Mouse (Mus musculus) adrenal gland, adult 8-10 months (tissue): Measurements from ENCODE around the gene C3ar1. TPM values are rescaled to one million over a fixed set of nuclear protein-coding genes. Genes with fewer than 3 reads are reported as not detected.

Experiments
- DNase-seq: peaks from one replicate; pipeline ENCODE4 v3.0.0; 2022
- total RNA-seq, 4 experiments: library from RNA; stranded (reverse); gene quantifications; 2 replicates each; pipeline ENCODE4 v1.2.4; 2022

C3ar1 gene
- total RNA-seq: 10 to 100 TPM in 2 of 4 experiments, 1 to 10 TPM in 2; 3.6 to 14.5 (median 8.7) TPM

DNA sequence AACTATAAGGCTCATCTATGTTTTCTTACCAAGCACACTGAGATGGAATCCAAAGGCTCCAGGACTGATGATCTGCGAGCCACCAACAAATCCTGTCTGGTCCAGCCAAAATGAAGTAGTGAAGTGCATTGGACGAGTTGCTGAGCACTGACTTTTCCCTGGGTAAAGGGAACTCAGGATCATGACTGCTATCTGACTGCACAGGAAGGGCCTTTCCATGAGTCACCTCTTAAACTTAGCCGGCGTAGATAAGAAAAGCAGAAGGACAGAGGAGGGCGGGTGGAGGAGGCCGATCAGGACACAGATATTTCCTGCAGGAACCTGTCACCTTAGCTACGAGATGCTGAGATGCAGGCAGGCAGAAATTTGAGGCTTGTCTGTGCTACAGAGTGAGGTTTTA lies at the start of gene C3ar1:
Gene C3ar1, minus strand, starts transcription at position 207 of the 400 bp plus-strand sequence.
- DNase-seq: peak; percentile 29

DNA sequence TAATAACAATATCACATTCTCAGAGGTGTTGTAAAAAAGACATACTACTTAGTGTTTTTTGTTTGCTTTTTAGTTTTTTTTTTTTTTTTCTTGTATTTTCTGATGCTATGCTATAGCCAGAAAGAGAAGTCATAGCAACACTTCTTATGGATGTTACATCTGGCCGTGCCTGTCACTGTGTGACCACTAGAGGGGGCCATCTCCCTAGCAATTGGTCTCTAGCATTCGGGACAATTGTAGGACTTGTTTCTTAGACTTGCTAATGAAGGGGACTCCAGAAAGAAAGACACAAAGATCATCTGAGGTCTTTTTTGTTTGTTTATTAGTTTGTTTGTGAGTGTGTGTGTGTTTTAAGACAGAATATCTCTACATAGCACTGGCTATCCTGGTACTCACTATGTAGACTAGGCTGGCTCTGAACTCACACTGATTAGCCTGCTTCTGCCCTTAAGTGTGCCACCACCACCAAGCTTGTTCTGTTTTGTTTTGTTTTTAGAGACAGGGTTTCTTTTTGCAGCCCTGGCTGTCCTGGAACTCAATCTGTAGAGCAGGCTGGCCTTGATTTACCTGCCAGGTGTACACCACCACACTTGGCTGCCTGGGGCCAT lies 36.6 kb upstream of the C3ar1 start:
- no peak for DNase-seq

DNA sequence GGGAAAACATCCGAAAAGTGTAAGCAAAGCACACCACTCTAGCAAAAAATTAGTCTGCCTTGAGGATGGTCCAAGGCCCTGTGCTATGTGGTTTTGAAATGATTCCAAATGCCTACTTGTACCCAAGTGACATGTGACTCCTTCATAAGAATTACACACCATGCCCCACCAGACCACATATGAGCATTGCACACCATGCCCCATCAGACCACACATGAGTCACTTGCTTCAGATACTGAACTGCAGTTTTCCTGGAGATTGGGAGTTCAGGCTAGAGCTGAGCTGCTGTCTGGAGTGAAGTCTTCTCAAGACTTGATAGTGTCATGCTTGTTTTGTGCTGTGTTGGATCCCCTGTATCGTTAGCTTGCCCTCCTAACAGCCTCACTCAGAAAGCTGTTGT lies 33.6 kb upstream of the C3ar1 start:
- DNase-seq: no peak

DNA sequence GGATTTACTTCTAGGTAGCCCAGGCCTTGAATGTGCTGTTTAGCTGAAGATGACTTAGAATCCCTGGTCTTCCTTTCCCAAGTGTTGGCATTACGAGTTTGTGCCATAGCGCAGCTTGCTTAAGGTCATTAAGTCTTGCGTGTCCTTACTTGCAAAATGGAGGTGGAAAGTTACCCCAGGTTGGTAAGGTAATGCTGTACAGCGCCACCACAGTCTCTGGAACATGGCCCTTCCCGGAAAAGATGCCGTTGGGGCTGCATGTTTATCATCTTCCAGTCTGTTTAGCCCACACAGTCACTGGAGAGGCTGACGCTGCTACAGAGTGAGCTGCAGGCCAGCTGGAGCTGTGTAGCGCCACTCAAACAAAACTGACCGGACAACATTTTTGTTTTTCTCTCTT lies 27.6 kb upstream of the C3ar1 start:
- no peak for DNase-seq

DNA sequence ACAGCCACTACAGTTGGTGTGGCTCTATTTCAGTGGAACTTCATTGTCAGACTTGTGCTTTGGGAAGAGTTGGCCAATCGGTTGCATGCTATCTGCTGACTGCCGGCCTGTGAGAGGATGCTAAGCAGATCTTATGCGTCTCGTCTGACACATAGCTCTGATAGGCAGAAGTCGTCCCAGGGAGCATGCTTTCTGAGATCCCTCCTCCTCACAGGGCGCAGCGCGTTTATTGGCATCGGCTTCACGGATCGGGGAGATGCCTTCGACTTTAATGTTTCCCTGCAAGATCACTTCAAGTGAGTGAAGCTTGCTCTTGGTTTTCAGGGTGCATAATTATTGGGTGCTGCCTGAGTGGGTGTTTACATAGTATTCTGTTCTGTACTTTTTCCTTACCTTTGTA lies 25.3 kb upstream of the C3ar1 start:
- DNase-seq: no peak

DNA sequence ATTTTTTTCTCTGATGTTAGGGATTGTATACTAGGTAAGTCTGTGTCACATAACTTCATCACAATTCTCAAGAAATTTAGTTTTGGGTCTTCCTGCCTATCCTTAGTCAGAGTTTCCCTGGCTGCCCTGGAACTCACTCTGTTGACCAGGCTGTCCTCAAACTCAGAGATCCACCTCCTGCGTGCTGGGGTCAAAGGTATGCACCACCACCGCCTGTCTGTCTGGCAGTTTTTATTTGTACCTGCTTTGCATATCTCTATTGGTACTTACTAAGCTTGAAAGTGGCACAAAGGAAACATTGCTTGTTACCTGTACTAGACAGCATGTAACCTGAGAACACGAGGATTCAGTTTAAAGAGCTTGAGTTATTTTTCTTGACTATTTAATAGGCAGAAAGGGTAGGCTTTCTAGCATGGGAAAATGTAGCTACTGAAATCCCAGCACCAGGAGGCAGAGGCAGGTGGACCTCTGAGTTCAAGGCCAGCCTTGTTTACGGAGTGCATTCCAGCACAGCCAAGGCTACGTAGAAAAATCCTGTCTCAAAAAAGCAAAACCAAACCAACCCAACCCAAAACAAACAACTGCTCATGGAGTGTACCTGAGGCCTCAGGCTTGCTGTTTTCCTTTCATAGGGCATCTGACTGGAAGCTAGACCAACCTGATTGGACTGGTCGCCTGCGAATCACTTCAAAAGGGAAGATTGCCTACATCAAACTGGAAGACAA lies 24.0 kb upstream of the C3ar1 start:
- DNase-seq: no peak

DNA sequence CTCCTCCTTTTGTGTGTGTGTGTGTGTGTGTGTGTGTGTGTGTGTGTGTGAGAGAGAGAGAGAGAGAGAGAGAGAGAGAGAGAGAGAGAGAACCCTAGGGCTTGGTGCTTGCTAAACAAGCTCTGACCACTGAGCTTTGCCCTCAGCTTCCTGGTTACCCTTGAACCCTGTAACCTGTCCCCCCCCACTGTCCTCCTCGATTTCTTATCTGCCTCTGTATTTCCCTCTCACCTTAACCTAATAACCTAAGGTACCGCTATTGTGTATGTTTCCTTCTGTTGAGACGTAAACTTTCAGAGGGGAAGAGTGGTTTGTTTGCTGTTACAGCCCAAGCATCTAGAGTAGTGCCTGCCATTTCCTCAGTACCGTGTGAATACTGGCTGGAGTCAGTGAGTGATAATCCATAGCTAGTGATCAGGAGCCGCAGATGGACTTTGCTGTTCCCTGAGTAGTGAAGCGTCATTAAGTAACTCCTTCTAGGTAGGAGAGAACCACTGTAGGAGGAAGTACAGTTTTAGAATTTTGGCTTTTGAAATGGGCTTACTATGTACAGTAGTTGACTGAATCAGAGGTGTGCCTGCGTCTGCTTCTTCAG lies 23.3 kb upstream of the C3ar1 start:
- DNase-seq: no peak

DNA sequence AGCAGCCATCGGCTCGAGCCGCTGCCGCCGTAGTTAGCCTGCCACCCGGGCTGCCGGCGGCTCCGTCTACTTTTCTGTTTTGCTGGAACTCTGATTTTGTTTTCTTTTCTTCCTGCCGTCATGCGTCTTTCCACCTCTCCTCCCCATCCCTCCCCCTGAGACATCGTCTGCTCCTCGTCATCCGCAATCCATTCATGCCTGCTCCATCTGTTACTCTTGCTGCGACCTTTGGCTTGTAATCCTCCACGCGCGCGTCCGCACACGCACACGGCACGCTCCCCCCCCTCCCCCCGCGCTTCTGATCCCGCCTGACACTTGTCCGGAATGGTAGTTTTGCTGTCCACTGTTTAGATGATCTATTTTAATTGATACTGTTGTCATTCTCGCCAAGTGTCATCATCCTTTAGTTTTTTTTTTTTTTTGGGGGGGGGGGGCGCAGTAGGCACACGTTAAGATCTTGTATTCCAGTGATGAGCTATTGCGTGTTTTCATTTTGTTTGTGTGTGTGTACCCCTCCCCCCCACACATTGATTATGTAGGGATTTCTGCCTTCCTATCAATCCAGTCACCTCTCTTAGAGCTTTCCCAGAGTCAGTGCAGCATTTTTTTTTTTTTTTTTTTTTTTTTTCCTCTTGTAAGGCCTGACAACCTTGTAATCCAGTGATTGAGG lies 18.9 kb upstream of the C3ar1 start:
- no peak for DNase-seq

DNA sequence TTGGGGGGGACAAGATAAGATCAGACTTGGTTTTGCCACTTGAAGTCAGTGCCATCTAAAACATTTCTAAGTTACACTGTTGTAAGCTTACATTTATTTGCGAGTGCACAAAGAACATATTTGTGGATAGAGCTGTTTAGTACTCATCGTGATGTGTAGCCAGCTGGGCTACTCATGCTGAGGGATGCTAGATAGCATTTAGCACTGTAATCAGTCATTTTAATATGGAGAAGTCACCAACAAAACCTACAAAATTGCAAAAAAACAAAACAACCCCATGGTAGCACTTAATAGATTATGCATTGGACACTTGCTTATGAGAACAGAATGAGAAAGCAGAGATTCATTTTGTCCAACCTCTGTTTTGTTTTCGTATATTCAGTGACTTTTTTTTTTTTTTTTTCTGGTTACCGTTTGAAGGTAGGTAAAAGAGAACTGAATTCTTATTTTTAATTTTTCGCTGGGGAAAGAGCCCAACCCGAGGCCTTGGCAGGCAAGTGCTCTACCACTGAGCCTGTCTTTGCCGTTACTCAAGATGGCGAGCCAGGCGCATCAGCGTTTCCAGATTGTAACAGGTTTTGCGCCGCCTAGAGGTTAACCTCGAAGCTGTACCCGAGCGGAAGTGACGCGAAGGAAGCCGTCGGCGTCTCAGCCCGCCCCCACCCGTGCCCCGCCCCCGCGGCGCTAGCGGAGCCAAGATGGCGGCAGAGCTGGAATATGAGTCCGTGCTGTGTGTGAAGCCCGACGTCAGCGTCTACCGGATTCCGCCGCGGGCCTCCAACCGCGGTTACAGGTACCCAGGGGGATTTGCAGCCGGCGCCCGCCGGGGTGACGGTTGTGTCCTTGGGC lies 18.1 kb upstream of the C3ar1 start, which contains the start of gene Necap1:
Gene Necap1, plus strand, starts transcription at position 604 of the 849 bp plus-strand sequence.
- peak; percentile 94 for DNase-seq

DNA sequence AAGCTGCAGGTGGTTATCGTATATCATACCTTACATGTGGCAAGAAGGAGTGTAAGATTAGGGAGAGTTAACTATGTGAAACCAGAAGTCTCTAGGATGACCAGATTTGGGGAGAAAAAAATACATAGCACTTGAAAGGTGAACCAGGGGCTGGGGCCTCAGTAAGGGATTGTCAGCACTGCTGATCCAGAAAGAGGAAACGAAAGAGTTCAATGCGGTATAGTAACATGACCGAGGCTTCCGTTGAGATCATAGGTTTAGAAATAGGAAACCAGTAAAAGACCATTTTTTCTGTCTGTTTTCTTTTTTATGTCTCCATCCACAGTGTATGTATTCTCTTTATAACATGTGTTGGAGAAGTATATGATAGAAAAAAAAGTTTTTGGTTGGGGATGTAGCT lies 16.8 kb upstream of the C3ar1 start:
- DNase-seq: no peak

DNA sequence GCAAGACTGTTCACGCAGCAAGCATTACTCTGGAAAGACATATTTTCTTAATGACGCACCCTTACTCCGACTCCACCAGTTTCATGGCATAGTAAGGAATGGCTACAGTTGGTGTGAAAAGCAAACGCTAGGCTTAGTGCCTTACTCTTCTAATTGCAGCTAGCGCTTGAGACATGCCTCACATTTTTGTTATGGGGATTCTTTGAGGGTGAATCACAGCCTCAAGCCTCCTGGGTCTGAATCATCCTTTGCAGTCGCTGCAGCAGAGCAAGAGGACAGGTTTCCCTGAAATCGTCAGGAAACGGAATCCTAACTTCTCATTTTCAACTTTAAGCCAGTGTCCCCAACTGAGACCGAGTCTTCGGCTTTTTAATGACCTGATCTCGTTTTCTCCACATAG lies 13.9 kb upstream of the C3ar1 start:
- no peak for DNase-seq

DNA sequence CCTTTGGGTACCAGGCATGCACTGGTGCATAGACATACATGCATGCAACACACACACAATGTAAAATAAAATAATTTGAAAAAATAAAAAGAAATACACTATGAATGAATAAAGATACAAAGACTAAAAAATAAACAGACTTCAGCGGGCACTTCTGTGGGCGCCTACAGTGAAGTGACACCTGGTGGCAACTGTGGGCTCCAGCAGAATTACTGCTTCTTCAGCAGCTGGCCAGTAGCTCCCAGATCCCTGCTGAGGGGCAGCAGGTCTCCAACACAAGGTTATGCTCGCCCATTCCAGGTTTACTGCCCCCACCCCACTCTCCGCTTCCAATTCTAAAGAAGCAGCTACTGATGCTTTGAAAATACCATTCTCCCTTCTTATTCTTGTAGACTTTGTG lies 12.0 kb upstream of the C3ar1 start:
- no peak for DNase-seq

DNA sequence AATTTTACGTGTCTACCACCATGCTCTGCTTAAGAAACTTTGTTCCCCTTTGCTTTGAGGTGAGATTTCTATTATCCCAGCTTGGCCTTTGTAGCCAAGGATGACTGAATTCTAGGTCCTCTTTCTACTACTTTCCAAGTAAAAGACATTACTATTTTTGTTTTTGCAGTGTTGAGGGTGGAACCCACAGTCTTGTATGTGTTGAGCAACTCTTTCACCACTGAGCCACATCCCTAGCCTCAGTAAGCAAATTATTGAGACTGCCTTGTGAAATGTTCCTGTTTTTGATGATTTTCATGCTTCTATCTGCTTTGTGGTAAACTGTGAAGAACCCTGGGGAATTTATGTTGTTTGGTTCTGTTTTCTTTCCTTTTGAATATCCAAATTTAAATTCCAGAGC lies 6.9 kb upstream of the C3ar1 start:
- DNase-seq: no peak

DNA sequence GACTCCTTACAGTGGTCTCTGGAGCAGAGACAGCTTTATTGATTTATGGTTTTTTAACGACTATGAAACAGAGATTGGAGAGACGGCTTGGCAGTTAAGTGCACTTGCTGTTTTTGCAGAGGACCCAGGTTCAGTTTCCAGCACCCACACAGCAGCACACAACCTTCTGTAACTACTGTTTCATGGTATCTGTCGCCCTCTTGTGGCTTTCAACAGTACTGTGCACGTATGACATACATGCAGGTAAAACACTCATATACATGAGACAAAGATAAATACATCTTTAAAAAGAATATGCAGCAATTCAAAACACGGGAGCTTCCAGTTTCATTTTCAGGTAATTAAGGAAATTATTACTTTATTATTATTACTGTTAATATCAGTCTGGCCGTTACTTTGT lies 6.5 kb upstream of the C3ar1 start:
- DNase-seq: no peak

DNA sequence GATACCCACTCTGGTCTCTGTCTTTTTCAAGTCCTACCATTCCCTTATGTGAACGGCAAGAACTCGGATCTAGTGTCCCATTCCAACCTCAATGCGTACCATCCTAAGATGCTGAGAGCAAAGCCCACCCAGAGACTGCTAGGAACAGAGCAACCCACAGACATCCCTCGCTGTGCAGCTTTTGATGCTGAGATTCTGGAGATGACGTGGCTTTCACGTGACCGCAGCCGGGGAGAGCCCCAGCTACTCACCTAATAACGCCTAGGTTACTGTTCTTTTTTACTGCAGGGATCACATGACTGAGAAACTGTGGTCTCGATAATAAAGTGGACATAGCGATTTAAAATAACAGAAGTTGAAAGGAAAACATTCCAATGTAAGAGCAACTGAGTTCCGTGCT lies 1.4 kb downstream of the C3ar1 start:
- DNase-seq: no peak

DNA sequence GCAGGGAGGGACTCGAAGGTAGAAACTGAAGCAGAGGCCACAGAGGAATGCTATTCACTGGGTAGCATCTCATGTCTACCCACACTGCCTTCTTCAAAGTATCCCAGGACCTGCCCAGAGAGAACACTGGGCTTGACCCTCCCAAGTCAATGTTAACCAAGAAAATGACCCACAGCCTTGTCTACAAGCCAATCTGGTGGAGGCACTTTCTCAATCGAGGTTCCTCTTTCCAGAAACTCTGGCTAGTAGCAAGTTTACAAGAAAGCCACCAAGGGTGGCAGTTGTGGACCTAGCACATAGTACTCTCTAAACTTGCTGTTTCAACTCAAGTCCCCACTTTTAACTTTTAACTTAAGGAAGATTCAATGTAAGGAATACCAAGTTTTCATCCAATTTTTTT lies 3.3 kb downstream of the C3ar1 start:
- no peak for DNase-seq

DNA sequence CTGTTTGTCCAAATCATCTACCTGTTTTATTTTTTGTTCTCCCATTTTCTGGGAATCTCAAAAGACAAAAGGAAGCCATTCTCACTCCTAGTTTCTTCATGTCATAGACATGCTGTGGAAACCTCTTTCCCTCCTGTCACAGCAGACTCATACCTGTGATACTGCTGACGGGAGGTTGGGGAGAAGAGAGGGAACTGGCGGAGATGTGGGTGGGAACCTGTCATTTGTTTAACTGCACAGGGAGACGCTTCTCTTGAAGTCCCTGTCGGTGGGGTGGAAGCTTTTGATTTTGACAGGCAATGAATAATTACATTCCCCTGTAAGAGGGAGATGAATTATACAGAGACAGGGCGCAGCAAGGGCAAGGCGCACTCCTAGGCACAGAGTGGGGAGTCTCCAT lies 12.2 kb downstream of the C3ar1 start:
- no peak for DNase-seq

DNA sequence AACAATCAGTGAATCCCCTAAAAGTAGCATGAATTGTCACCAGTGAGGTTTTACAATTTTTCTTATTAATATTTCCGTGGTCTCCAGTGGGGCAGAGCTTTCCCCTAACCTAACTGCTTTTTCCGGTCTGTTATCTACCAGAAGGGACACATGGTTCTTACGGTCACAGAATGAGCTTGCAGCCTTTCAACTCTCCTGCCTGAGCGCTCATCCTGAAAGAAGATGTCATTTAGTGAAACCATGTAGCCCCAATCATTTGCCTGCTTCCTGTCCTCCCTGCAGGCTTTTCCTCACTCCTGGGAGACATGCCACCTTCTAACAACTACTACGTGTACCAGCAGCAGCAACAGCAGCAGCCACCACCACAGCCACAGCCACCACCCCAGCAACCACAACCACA lies 18.4 kb downstream of the C3ar1 start:
- no peak for DNase-seq

DNA sequence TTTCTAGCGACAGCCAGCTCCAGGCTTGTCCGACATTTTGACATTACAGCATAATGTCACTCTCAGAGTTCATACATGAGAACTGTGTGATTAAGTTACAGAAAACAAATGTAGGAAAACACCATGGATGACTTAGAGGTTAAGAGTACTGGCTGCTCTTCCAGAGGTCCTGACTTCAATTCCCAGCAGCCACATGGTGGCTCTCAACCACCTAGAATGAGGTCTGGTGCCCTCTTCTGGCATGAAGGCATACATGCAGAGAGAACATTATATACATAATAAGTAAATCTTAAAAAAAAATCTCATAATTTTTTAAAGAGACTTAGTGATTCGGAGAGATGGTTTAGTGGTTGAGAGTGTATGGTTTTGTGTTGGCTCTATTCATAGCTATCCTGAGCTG lies 19.0 kb downstream of the C3ar1 start:
- DNase-seq: no peak

DNA sequence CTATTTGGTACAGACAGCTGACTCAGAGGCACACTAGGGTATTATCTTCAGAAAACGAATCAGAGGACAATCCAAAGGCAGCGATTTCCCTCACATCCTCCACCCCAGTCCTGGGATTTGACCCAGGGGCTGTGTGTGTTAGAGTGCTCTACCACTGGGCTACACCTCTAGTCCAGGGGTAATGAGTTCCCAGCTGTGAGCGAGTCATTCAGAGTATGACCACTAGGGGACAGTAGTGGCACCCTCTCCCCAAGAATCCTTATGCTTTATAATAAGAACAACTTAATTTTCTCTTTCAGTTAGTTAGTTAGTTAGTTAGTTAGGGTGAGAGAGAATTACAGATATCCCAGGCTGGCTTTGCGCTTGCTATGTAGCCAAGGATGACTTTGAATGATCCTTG lies 21.6 kb downstream of the C3ar1 start:
- no peak for DNase-seq

DNA sequence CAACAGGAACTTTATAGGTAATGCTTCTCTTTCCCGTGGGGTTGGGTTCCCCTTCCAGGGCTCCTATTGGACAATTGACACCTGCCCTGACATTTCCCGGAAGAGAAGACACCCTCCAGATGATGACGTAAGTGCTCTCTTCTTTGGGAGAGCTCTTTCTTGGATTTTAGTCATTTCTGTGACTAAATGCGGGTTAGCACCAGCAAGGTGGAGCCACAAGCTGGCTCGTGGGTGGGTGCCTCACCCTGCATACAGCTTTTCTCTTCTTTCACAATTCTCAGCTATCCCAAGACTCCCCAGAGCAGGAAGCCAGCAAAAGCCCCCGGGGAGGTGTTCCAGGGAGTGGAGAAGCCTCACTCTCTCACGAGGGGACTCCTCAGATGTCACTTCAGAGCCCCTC lies 23.1 kb downstream of the C3ar1 start:
- no peak for DNase-seq

DNA sequence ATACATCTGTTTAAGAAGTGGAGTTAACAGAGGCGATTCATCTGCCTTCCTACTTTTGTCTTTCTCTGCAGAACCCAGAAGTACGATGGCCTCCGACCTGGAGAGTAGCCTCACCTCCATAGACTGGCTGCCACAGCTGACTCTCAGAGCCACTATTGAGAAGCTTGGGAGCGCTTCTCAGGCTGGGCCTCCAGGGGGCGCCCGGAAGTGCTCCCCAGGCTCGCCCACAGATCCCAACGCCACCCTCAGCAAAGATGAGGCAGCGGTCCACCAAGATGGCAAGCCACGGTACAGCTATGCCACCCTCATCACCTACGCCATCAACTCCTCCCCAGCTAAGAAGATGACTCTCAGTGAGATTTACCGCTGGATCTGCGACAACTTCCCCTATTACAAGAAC lies 27.9 kb downstream of the C3ar1 start:
- DNase-seq: no peak
